Mouse (Mus musculus) lung, postnatal 0 days (tissue): ENCODE measurements at regions not wholly inside any gene's neighbourhood (a gene's known extent, or its start where the extent isn't known, plus 50 kb on each side); places are given as distances from the start of the nearest gene placed in this dataset.
A peak's percentile ranks its signal among the peaks of the same experiment; 100 is the strongest.

Experiments
- ATAC-seq: fragments of 200-750 bp; cut with Nextera tagmentation; 2 replicates; pipeline ENCODE4 v1.8.0; 2017; ENCODE audit warnings: moderate library complexity
- DNase-seq: peaks from one replicate; pipeline ENCODE4 v3.0.0-alpha.2; 2016; ENCODE audit warnings: low spot score
- H3K27ac ChIP-seq: fragments of 300-500 bp; sonication (generic); 2 replicates; pipeline ENCODE4 v1.5.1; 2014; ENCODE audit warnings: antibody characterized with exemption, mild to moderate bottlenecking, low read length, mixed read lengths
- H3K27me3 ChIP-seq: fragments of 300-500 bp; sonication (generic); replicated peaks from 2 replicates; pipeline ENCODE4 v1.6.1; 2014; ENCODE audit warnings: low read length, mixed read lengths; ENCODE audit not compliant: insufficient read depth
- H3K36me3 ChIP-seq: fragments of 300-500 bp; sonication (generic); 2 replicates; pipeline ENCODE4 v1.6.1; 2014; ENCODE audit warnings: low read length, mixed read lengths; ENCODE audit not compliant: insufficient read depth
- H3K4me1 ChIP-seq: fragments of 300-500 bp; sonication (generic); 2 replicates; pipeline ENCODE4 v1.6.1; 2014; ENCODE audit warnings: antibody characterized with exemption, low read depth, low read length, mixed read lengths; ENCODE audit not compliant: insufficient read depth
- H3K4me2 ChIP-seq: fragments of 300-500 bp; sonication (generic); replicated peaks from 2 replicates; pipeline ENCODE4 v1.6.1; 2014; ENCODE audit warnings: low read depth, mild to moderate bottlenecking, low read length, moderate library complexity, mixed read lengths
- H3K4me3 ChIP-seq: fragments of 300-500 bp; sonication (generic); 2 replicates; pipeline ENCODE4 v1.5.1; 2014; ENCODE audit warnings: low read depth, low read length
- H3K9ac ChIP-seq: fragments of 300-500 bp; sonication (generic); replicated peaks from 2 replicates; pipeline ENCODE4 v1.6.1; 2014; ENCODE audit warnings: low read depth, mild to moderate bottlenecking
- H3K9me3 ChIP-seq: fragments of 300-500 bp; sonication (generic); 2 replicates; pipeline ENCODE4 v1.6.1; 2016; ENCODE audit warnings: low read length, mixed read lengths
- CTCF ChIP-seq: IDR thresholded peaks from 2 replicates; pipeline ENCODE4 v1.5.1; 2016; ENCODE audit warnings: antibody characterized with exemption, mild to moderate bottlenecking
- EP300 ChIP-seq: IDR thresholded peaks from 2 replicates; pipeline ENCODE4 v1.6.1; 2016; ENCODE audit warnings: antibody characterized with exemption, mild to moderate bottlenecking, control low read depth
- WGBS: fragments of 180-500 bp; shearing (Covaris S2); extraction: QIAGEN DNeasy Blood & Tissue Kit; methylation state at CpG from one replicate; pipeline ENCODE4 v1.1.7; 2014; 5-methylcytosine and 5-hydroxymethylcytosine counted together

- Histone ChIP-seq H3K27ac (no peak overlapping the region), H3K9ac (no peak overlapping the region), H3K27me3 (no peaks in the 10 kb centered on the region), H3K4me1 (no peaks in the 10 kb centered on the region), H3K4me2 (no peak overlapping the region), H3K4me3 (no peak overlapping the region), H3K9me3 (no peaks in the 10 kb centered on the region), H3K36me3 (no peaks in the 10 kb centered on the region)
- ATAC-seq, result no peak
- no peak for TF ChIP-seq EP300
- no peak for DNase-seq
- WGBS, result 92% methylated on average over 2 of the region's 2 CpGs
Measured at GRCm38 (mm10) chr15:97487425-97487824, 218.2 kb downstream of the Rpap3 start.

- Histone ChIP-seq H3K36me3 (no peaks in the 10 kb centered on the region), H3K9me3 (no peaks in the 10 kb centered on the region), H3K27ac (no peak overlapping the region), H3K4me2 (no peak overlapping the region), H3K9ac (no peak overlapping the region), H3K4me3 (no peak overlapping the region), H3K4me1 (no peaks in the 10 kb centered on the region), H3K27me3 (no peaks in the 10 kb centered on the region)
- DNase-seq (peak; percentile 54), ATAC-seq (peak; percentile 47)
- no peak for TF ChIP-seq EP300
- TF ChIP-seq CTCF, result no peak
- WGBS, result 51% methylated on average over 15 of the region's 15 CpGs
Measured at GRCm38 (mm10) chr15:97471986-97472779, 225.1 kb upstream of the Amigo2 start.

GRCm38 (mm10) chr15:97471476-97471875 lies 224.4 kb upstream of the Amigo2 start:
- no peak overlapping the region for H3K4me3 ChIP-seq
- H3K4me1 ChIP-seq, result no peaks in the 10 kb centered on the region
- TF ChIP-seq CTCF (no peak), EP300 (no peak)
- no peaks in the 10 kb centered on the region for H3K27me3 ChIP-seq
- DNase-seq, result no peak
- ATAC-seq, result no peak
- H3K4me2 ChIP-seq, result no peak overlapping the region
- no peak overlapping the region for H3K27ac ChIP-seq
- H3K9ac ChIP-seq, result no peak overlapping the region
- H3K36me3 ChIP-seq, result no peaks in the 10 kb centered on the region
- no peaks in the 10 kb centered on the region for H3K9me3 ChIP-seq
- WGBS, result 66% methylated on average over 4 of the region's 4 CpGs

- Histone ChIP-seq H3K4me3 (no peak overlapping the region), H3K9ac (no peak overlapping the region), H3K4me2 (no peak overlapping the region), H3K36me3 (no peaks in the 10 kb centered on the region), H3K27me3 (no peaks in the 10 kb centered on the region), H3K4me1 (no peaks in the 10 kb centered on the region), H3K27ac (no peak overlapping the region), H3K9me3 (no peaks in the 10 kb centered on the region)
- DNase-seq, result no peak
- ATAC-seq, result no peak
- no peak for TF ChIP-seq CTCF
- 72% methylated on average over 19 of the region's 19 CpGs for WGBS
Measured at GRCm38 (mm10) chr15:97469684-97470344, 222.7 kb upstream of the Amigo2 start.

- ATAC-seq, result no peak; the same call in 1 of the 2 replicates
- H3K36me3 ChIP-seq, result no peaks in the 10 kb centered on the region
- no peak overlapping the region for H3K4me2 ChIP-seq
- peak; percentile 16 for DNase-seq
- 72% methylated on average over 23 of the region's 23 CpGs for WGBS
- H3K9me3 ChIP-seq, result no peaks in the 10 kb centered on the region
- H3K9ac ChIP-seq, result no peak overlapping the region
- H3K27ac ChIP-seq, result no peak overlapping the region
- H3K4me3 ChIP-seq, result no peak overlapping the region
- H3K4me1 ChIP-seq, result no peaks in the 10 kb centered on the region
- H3K27me3 ChIP-seq, result no peaks in the 10 kb centered on the region
- TF ChIP-seq CTCF (no peak), EP300 (no peak)
Measured at GRCm38 (mm10) chr15:97468732-97469683, 221.9 kb upstream of the Amigo2 start.
